Mouse (Mus musculus) MEL (cell line): ENCODE measurements around the gene Anks1. TPM values are rescaled to one million over a fixed set of nuclear protein-coding genes. Genes with fewer than 3 reads are reported as not detected.

Experiments used
- DNase-seq: peaks from one replicate; pipeline ENCODE4 v3.0.0; 2011; ENCODE audit warnings: low read depth, low spot score
- H3K27ac ChIP-seq: 2 replicates; pipeline ENCODE4 v1.5.1; 2012; ENCODE audit warnings: low read depth, mild to moderate bottlenecking, control low read depth, low read length, moderate library complexity; ENCODE audit not compliant: control insufficient read depth
- H3K27me3 ChIP-seq, 2 experiments: fragments of 150-350 bp in 1 of 2; sonication (generic) in 1 of 2; 2 replicates each; pipeline ENCODE4 v1.6.1; 2012; ENCODE audit warnings: low read length in 2 of 2, mild to moderate bottlenecking in 2 of 2, improper control_type of control experiment in 1 of 2, moderate library complexity in 1 of 2; ENCODE audit not compliant: insufficient read depth in 2 of 2, control insufficient read depth in 1 of 2
- H3K36me3 ChIP-seq, 2 experiments: 2 replicates each; pipeline ENCODE4 v1.6.1; 2012 to 2014; ENCODE audit warnings: low read length in 2 of 2, improper control_type of control experiment in 1 of 2, inconsistent platforms in 1 of 2, mild to moderate bottlenecking in 1 of 2; ENCODE audit not compliant: insufficient read depth in 2 of 2, control insufficient read depth in 1 of 2
- H3K4me1 ChIP-seq, 2 experiments: fragments of 150-350 bp in 1 of 2; sonication (generic) in 1 of 2; 2 replicates each; pipeline ENCODE4 v1.6.1; 2012; ENCODE audit warnings: low read length in 2 of 2, improper control_type of control experiment in 1 of 2, mild to moderate bottlenecking in 1 of 2; ENCODE audit not compliant: insufficient read depth in 2 of 2, control insufficient read depth in 1 of 2
- H3K4me3 ChIP-seq, 2 experiments: fragments of 150-350 bp in 1 of 2; sonication (generic) in 1 of 2; 2 replicates each; pipeline ENCODE4 v1.5.1; 2012; ENCODE audit warnings: low read depth in 2 of 2, low read length in 2 of 2, mild to moderate bottlenecking in 2 of 2, moderate library complexity in 2 of 2, control low read depth in 1 of 2, improper control_type of control experiment in 1 of 2; ENCODE audit not compliant: control insufficient read depth in 1 of 2, insufficient read depth in 1 of 2
- H3K79me2 ChIP-seq: 2 replicates; pipeline ENCODE4 v1.6.1; 2012; ENCODE audit warnings: mild to moderate bottlenecking, low read length, moderate library complexity; ENCODE audit not compliant: control insufficient read depth, poor library complexity, insufficient read depth
- H3K9ac ChIP-seq: 2 replicates; pipeline ENCODE4 v1.6.1; 2012; ENCODE audit warnings: low read depth, mild to moderate bottlenecking, control low read depth, low read length, moderate library complexity; ENCODE audit not compliant: control insufficient read depth, poor library complexity, severe bottlenecking
- H3K9me3 ChIP-seq: fragments of 150-350 bp; sonication (generic); replicated peaks from 2 replicates; pipeline ENCODE4 v1.6.1; 2012; ENCODE audit warnings: mild to moderate bottlenecking, low read length, improper control_type of control experiment, moderate library complexity; ENCODE audit not compliant: insufficient read depth
- CHD2 ChIP-seq: IDR thresholded peaks from 2 replicates; pipeline ENCODE4 v1.6.1; 2011; ENCODE audit warnings: low read length, improper control_type of control experiment
- E2F4 ChIP-seq: IDR thresholded peaks from 2 replicates; pipeline ENCODE4 v1.6.1; 2011; ENCODE audit warnings: low read depth, low read length, improper control_type of control experiment, borderline replicate concordance
- ETS1 ChIP-seq: IDR thresholded peaks from 2 replicates; pipeline ENCODE4 v1.6.1; 2012; ENCODE audit warnings: low read depth, mild to moderate bottlenecking, inconsistent platforms, low read length, improper control_type of control experiment, moderate library complexity
- JUND ChIP-seq: IDR thresholded peaks from 2 replicates; pipeline ENCODE4 v1.6.1; 2011; ENCODE audit warnings: low read depth, mild to moderate bottlenecking, improper control_type of control experiment, low read length
- KAT2A ChIP-seq: conservative IDR thresholded peaks from 2 replicates; pipeline ENCODE4 v1.6.1; 2012; ENCODE audit warnings: low read depth, low read length, improper control_type of control experiment, inconsistent platforms
- MEF2A ChIP-seq: IDR thresholded peaks from 2 replicates; pipeline ENCODE4 v1.6.1; 2014; ENCODE audit warnings: low read depth, mild to moderate bottlenecking, inconsistent platforms, low read length, improper control_type of control experiment; ENCODE audit not compliant: poor library complexity, insufficient replicate concordance, severe bottlenecking; ENCODE audit errors: extremely low read depth
- POLR2AphosphoS2 ChIP-seq: IDR thresholded peaks from 2 replicates; pipeline ENCODE4 v1.6.1; 2011; ENCODE audit warnings: low read length, improper control_type of control experiment
- RCOR1 ChIP-seq: IDR thresholded peaks from 2 replicates; pipeline ENCODE4 v1.6.1; 2012; ENCODE audit warnings: low read depth, mild to moderate bottlenecking, inconsistent platforms, low read length, improper control_type of control experiment
- SIN3A ChIP-seq: IDR thresholded peaks from 2 replicates; pipeline ENCODE4 v1.6.1; 2012; ENCODE audit warnings: low read length, improper control_type of control experiment, inconsistent platforms
- TAL1 ChIP-seq: IDR thresholded peaks from 2 replicates; pipeline ENCODE4 v1.6.1; 2012; ENCODE audit warnings: mild to moderate bottlenecking, inconsistent platforms, low read length, moderate library complexity, mixed read lengths
- TCF12 ChIP-seq: IDR thresholded peaks from 2 replicates; pipeline ENCODE4 v1.6.1; 2014; ENCODE audit warnings: low read depth, mild to moderate bottlenecking, inconsistent platforms, low read length, improper control_type of control experiment, moderate library complexity
- USF1 ChIP-seq: IDR thresholded peaks from 2 replicates; pipeline ENCODE4 v1.6.1; 2014; ENCODE audit warnings: low read depth, mild to moderate bottlenecking, inconsistent platforms, low read length, improper control_type of control experiment, moderate library complexity
- ZKSCAN1 ChIP-seq: IDR thresholded peaks from 2 replicates; pipeline ENCODE4 v1.6.1; 2012; ENCODE audit warnings: low read depth, mild to moderate bottlenecking, inconsistent platforms, low read length, improper control_type of control experiment, moderate library complexity
- ZNF384 ChIP-seq: IDR thresholded peaks from 2 replicates; pipeline ENCODE4 v1.6.1; 2012; ENCODE audit warnings: low read depth, mild to moderate bottlenecking, inconsistent platforms, low read length, improper control_type of control experiment
- polyA plus RNA-seq, 2 experiments: library from polyadenylated mRNA; stranded (reverse) in 1 of 2; unstranded in 1 of 2; fragments of >175 nt in 1 of 2; fragments of >200 nt in 1 of 2; gene quantifications; 2 replicates each; pipeline versions ENCODE4 v1.2.1 to v1.2.4; 2012; ENCODE audit warnings: low replicate concordance in 2 of 2, low read depth in 1 of 2; ENCODE audit not compliant: insufficient read length in 2 of 2, insufficient read depth in 1 of 2, missing spikeins in 1 of 2
- total RNA-seq: library from RNA; depleted of rRNA; stranded (reverse); fragments of 300-350 nt; gene quantifications from 2 replicates; pipeline ENCODE4 v1.2.3, GENCODE M21; 2012

Anks1 gene
- total and polyA plus RNA-seq, 3 experiments: 11.9 to 15.9 TPM; not detected in 1

- DNase-seq: no peak
- H3K9me3 ChIP-seq: no peaks in the 10 kb centered on the region
- no peaks in the 10 kb centered on the region for H3K27me3 ChIP-seq
- no peaks in the 10 kb centered on the region for H3K36me3 ChIP-seq
- no peaks in the 10 kb centered on the region for H3K79me2 ChIP-seq
- no peak overlapping the region for H3K4me3 ChIP-seq
- no peak overlapping the region for H3K9ac ChIP-seq
- H3K4me1 ChIP-seq: no peaks in the 10 kb centered on the region
- TF ChIP-seq ZKSCAN1 (no peak), KAT2A (no peak), TAL1 (no peak), CHD2 (no peak), E2F4 (no peak)
- TF ChIP-seq, all 39 proteins: peak for 0
- H3K27ac ChIP-seq: no peak overlapping the region
These were observed 73.7 kb downstream of the Anks1 start for GRCm38 (mm10) chr17:27982712-27983266.

DNA sequence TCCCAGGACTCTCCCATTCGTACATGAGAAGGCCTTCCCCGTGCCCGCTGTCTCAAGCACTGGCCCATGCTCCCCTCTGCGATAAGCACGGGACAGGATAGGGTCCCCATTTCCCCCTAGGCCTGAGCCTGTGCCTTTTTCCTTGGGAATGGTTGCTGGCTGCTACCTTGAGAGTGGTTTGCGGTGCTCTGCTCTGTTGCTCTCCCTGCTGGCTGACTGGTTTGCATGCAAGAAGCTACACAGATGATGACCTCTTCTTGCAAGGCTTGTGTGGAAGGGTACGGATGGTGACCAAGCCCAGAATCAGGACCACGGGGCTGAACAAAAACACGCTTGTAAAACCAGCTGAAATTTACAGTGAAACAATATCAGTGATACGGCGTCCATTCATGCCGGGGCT is 75.3 kb downstream of the Anks1 start:
- DNase-seq: no peak
- no peaks in the 10 kb centered on the region for H3K9me3 ChIP-seq
- no peaks in the 10 kb centered on the region for H3K27me3 ChIP-seq
- no peak for TF ChIP-seq ZNF384
- H3K4me3 ChIP-seq: no peak overlapping the region
- no peaks in the 10 kb centered on the region for H3K36me3 ChIP-seq
- H3K4me1 ChIP-seq: no peaks in the 10 kb centered on the region
- no peak overlapping the region for H3K9ac ChIP-seq
- no peak overlapping the region for H3K27ac ChIP-seq
- H3K79me2 ChIP-seq: no peaks in the 10 kb centered on the region

DNA sequence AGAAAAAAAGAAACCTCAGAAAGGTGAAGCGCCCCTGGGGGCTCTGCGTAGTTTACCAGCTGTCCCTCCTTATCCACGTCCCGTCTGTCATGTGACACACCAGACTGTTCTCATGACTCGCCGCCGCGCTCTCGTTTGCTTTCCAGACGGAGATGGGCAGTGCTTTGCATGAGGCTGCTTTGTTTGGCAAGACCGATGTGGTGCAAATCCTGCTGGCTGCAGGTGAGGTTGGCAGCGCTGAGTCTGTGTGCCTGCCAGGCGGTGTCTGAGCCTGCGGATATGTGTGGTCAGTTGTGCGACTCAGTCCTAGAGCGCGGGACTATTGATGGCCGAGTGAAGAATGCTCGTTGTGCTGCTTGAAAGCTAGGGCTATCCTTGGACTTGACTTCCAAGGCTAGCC is 77.0 kb downstream of the Anks1 start:
- Histone ChIP-seq H3K27ac (no peak overlapping the region), H3K4me1 (no peaks in the 10 kb centered on the region), H3K4me3 (no peak overlapping the region), H3K36me3 (no peaks in the 10 kb centered on the region), H3K79me2 (no peaks in the 10 kb centered on the region), H3K27me3 (no peaks in the 10 kb centered on the region), H3K9ac (no peak overlapping the region), H3K9me3 (no peaks in the 10 kb centered on the region)
- TF ChIP-seq TCF12 (no peak), RCOR1 (no peak), ETS1 (no peak), TAL1 (no peak), POLR2AphosphoS2 (no peak), CHD2 (no peak), E2F4 (no peak), MEF2A (no peak), JUND (no peak), USF1 (no peak), SIN3A (no peak)
- DNase-seq: no peak
